Mouse (Mus musculus) left cerebral cortex, adult 2 months (tissue): Measurements from ENCODE around the gene Olfr1301. TPM values are rescaled to one million over a fixed set of nuclear protein-coding genes. Genes with fewer than 3 reads are reported as not detected.

Experiments used
- DNase-seq, 2 experiments: peaks; one replicate each; pipeline ENCODE4 v3.0.0; 2021 to 2022; ENCODE audit warnings: low spot score in 2 of 2, mixed read lengths in 1 of 2; ENCODE audit errors: extremely low spot score in 1 of 2
- H3K27ac ChIP-seq: fragments of 200-600 bp; 2 replicates; pipeline ENCODE4 v1.8.1; 2022
- H3K4me3 ChIP-seq: fragments of 200-600 bp; 2 replicates; pipeline ENCODE4 v1.8.1; 2022
- CTCF ChIP-seq: fragments of 200-600 bp; IDR thresholded peaks from 2 replicates; pipeline ENCODE4 v1.8.1; 2022; ENCODE audit warnings: antibody characterized with exemption, mild to moderate bottlenecking, moderate library complexity
- intact Hi-C: fragments of 180-260 bp; cut with DNase I; formaldehyde crosslinking; loops from one replicate; pipeline ENCODE4 v1.15.1; 2025
- long read RNA-seq, 2 experiments: library from polyadenylated mRNA; stranded (forward); transcript quantifications; one replicate each; pipeline ENCODE4 v2.0.0; 2021; ENCODE audit warnings: borderline mapping rate in 2 of 2
- total RNA-seq, 2 experiments: library from RNA; stranded (reverse); gene quantifications; 2 replicates each; pipeline ENCODE4 v1.2.3; 2021

The Olfr1301 gene
- total RNA-seq, result not detected
- long read RNA-seq, experiment 1, result 0 reads
- long read RNA-seq, experiment 2, result 0 reads

GRCm38 (mm10) chr2:111750706-111751105, at the start of gene Olfr1301:
TSS of gene Olfr1301 (plus strand) at chr2:111751006.
- no peak for DNase-seq
- no peak for TF ChIP-seq CTCF
- no peak within 1 kb of the TSS for H3K27ac ChIP-seq
- no peak within 1 kb of the TSS for H3K4me3 ChIP-seq
- intact Hi-C loops, result no loop called here

DNA sequence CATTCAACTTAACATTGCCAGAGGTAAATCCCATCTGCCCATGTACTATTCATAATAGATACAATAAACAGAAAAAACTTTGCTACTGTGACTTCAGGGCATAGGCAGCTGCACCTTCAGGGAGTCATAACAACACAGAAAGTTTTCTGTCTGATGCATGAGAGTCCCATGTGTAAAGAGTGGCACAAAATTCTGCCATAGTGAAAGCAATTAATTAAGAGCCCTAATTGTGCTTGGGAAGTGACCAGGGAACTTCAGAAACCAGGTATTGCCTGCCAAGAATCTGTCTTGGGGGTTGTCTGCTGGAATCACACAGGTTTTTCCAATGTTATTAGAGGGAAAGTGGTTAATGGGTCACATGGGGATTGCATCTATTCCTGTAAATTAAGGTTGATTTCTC, 24.1 kb upstream of the Olfr1301 start:
- intact Hi-C loops, result no loop called here
- Histone ChIP-seq H3K27ac (no peak overlapping the region), H3K4me3 (no peak overlapping the region)
- DNase-seq, result no peak
- TF ChIP-seq CTCF, result no peak

- H3K4me3 ChIP-seq, result no peak within 1 kb of the TSS
- TF ChIP-seq CTCF, result no peak
- no peak within 1 kb of the TSS for H3K27ac ChIP-seq
- intact Hi-C loops, result no loop called here
- DNase-seq, result no peak
Observed at GRCm38 (mm10) chr2:111777129-111777528, 26.3 kb downstream of the Olfr1301 start, which contains the start of gene Olfr1302. TSS of gene Olfr1302 (plus strand) at chr2:111777429.

Other genes with a start within 250 kb of the Olfr1301 start
- not detected for gene Olfr1293-ps, start 225.8 kb upstream of the Olfr1301 start, total RNA-seq
- not detected for gene Olfr1294, start 210.7 kb upstream of the Olfr1301 start, total RNA-seq
- gene Olfr1295, start 181.3 kb upstream of the Olfr1301 start, total RNA-seq, result not detected
- gene Olfr1297, start 124.5 kb upstream of the Olfr1301 start, total RNA-seq, result not detected
- not detected for gene Olfr1298, start 101.8 kb upstream of the Olfr1301 start, total RNA-seq
- gene Olfr1299, start 89.6 kb upstream of the Olfr1301 start, total RNA-seq, result not detected
- not detected for gene Olfr1302, start 26.4 kb downstream of the Olfr1301 start, total RNA-seq
- gene Olfr1303, start 69.3 kb downstream of the Olfr1301 start, total RNA-seq, result not detected
- not detected for gene Olfr1305, start 126.1 kb downstream of the Olfr1301 start, total RNA-seq
- not detected for gene Olfr1306, start 165.3 kb downstream of the Olfr1301 start, total RNA-seq
- under 1 TPM; 0.02 to 0.07 TPM for gene Olfr1307, start 198.4 kb downstream of the Olfr1301 start, total RNA-seq
- gene Olfr1308, start 213.9 kb downstream of the Olfr1301 start, total RNA-seq, result not detected
- gene Olfr1309, start 239.3 kb downstream of the Olfr1301 start, total RNA-seq, result not detected